Mouse (Mus musculus) heart, postnatal 0 days (tissue): ENCODE results near the gene Ggnbp2.

ENCODE experiments used
- CTCF ChIP-seq: IDR thresholded peaks from 2 replicates; pipeline ENCODE4 v1.5.1; 2016; ENCODE audit warnings: antibody characterized with exemption, control low read depth, low read depth
- EP300 ChIP-seq: IDR thresholded peaks from 2 replicates; pipeline ENCODE4 v1.6.1; 2016; ENCODE audit warnings: antibody characterized with exemption, low read depth

DNA sequence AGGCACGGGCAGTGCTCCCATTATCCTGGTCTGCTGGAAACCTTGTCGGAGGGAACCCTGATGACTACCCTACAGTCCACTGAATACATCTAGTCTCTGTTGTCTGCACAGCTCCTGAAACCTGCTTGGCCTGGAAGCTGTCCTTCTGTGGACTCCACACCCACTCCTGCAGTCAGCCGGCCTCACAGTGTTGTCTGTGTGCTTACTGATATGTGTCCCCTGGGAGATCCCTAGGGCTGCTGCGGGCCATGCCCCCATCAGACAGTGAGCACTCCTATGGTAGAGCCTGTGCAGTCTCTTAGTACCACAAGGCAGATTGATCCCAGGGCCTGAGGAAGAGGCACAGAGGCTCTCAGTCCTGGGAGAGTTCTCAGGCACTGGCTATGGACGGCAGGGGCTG, 48.1 kb downstream of the Ggnbp2 start:
- TF ChIP-seq CTCF = no peak
- no peak for TF ChIP-seq EP300
